Comparison of ENCODE assay signal across 12 mouse cellular contexts in the genomic region with DNA sequence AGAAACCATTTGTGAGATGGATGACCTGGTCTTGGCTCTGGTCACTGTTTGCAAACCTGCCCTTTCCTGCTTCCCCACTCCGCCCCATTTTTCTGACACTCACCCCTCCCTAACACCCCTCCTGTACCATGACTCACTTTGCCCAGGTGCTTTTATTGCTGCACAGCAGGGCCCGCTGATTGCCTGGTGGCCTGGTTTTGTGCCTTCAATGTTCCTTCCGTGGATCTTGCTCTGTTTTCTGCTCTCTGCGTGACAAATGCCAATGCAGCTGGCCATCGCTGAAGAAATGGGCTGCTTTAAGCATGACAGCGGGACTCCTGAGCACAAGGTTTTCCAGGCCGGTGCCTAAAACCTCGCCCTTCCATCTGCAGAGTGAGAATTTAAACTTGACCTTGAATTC.
DNase-seq lines count a peak whose midpoint lies in the region; ATAC-seq and TF ChIP-seq lines count a peak whose summit lies in the region.
"Had no signal": no experiment of that assay in that cellular context is flagged by ENCODE, and none has a peak within 500 bp of the region (broad histone marks: within the 10 kb centered on the region; RNA-seq: fewer than 3 reads in every experiment).

No protein-coding gene starts in this region.

- H3K4me1 ChIP-seq in kidney, adult 2 months (ENCODE audit: control insufficient read depth, insufficient read depth, low read length): no peaks in the 10 kb centered on the region
- no peaks in the 10 kb centered on the region for H3K4me1 ChIP-seq in kidney, embryonic 15.5 days
- H3K4me1 ChIP-seq in ES-Bruce4 (ENCODE audit: control insufficient read depth, insufficient read depth, low read length): no peaks in the 10 kb centered on the region
- peaks cover 11% of the 10 kb centered on the region for H3K4me1 ChIP-seq in limb, embryonic 13.5 days
- no peaks in the 10 kb centered on the region for H3K4me1 ChIP-seq in midbrain, embryonic 16.5 days (ENCODE audit: control insufficient read depth, insufficient read depth, low read length)
- H3K4me1 ChIP-seq: embryonic facial prominence, embryonic 10.5 days had no signal

- H3K36me3 ChIP-seq in kidney, adult 2 months (ENCODE audit: control insufficient read depth, insufficient read depth, low read length): no peaks in the 10 kb centered on the region
- H3K36me3 ChIP-seq in kidney, embryonic 15.5 days: no peaks in the 10 kb centered on the region
- H3K36me3 ChIP-seq in ES-Bruce4 (ENCODE audit: control insufficient read depth, insufficient read depth, low read length, poor library complexity, severe bottlenecking): no peaks in the 10 kb centered on the region
- no peaks in the 10 kb centered on the region for H3K36me3 ChIP-seq in limb, embryonic 13.5 days
- no peaks in the 10 kb centered on the region for H3K36me3 ChIP-seq in midbrain, embryonic 16.5 days (ENCODE audit: control insufficient read depth, insufficient read depth, low read length)
- H3K36me3 ChIP-seq: embryonic facial prominence, embryonic 10.5 days; limb, embryonic 15.5 days had no signal

- no peak for ATAC-seq in kidney, embryonic 15.5 days (replicated peaks; ENCODE audit: low FRiP score)
- no peak for ATAC-seq in limb, embryonic 13.5 days (ENCODE audit: low FRiP score, low read depth)
- no peak for ATAC-seq in midbrain, embryonic 16.5 days

- H3K27ac ChIP-seq in kidney, adult 2 months (ENCODE audit: insufficient read depth, low read depth, low read length): no peak overlapping the region
- H3K27ac ChIP-seq in kidney, embryonic 15.5 days: no peak overlapping the region
- H3K27ac ChIP-seq in ES-Bruce4 (ENCODE audit: insufficient read depth, low read length): no peak overlapping the region
- no peak overlapping the region for H3K27ac ChIP-seq in limb, embryonic 13.5 days
- no peak overlapping the region for H3K27ac ChIP-seq in midbrain, embryonic 16.5 days (ENCODE audit: low read length)
- H3K27ac ChIP-seq: embryonic facial prominence, embryonic 10.5 days; limb, embryonic 15.5 days had no signal

- TF ChIP-seq POLR2A in kidney, adult 2 months (IDR thresholded peaks at IDR 0.05; ENCODE audit: low read depth, low read length): no peak
- TF ChIP-seq POLR2A in ES-Bruce4 (IDR thresholded peaks at IDR 0.05; ENCODE audit: insufficient read depth, low read length): no peak

- H3K9ac ChIP-seq in kidney, embryonic 15.5 days: no peak overlapping the region
- H3K9ac ChIP-seq in ES-Bruce4 (ENCODE audit: low read depth, poor library complexity, severe bottlenecking): no peak overlapping the region
- H3K9ac ChIP-seq in limb, embryonic 13.5 days: no peak overlapping the region
- H3K9ac ChIP-seq in midbrain, embryonic 16.5 days (ENCODE audit: low read depth, low read length): no peak overlapping the region
- H3K9ac ChIP-seq: limb, embryonic 15.5 days had no signal

- no peak overlapping the region for H3K4me2 ChIP-seq in kidney, embryonic 15.5 days
- peak overlapping the region; percentile 27; the same call in 1 of the 2 replicates for H3K4me2 ChIP-seq in limb, embryonic 13.5 days (replicated peaks)
- no peak overlapping the region for H3K4me2 ChIP-seq in midbrain, embryonic 16.5 days (ENCODE audit: low read length)
- H3K4me2 ChIP-seq: limb, embryonic 15.5 days had no signal

- no peaks in the 10 kb centered on the region for H3K27me3 ChIP-seq in kidney, adult 2 months (replicated peaks; ENCODE audit: control insufficient read depth, insufficient read depth, low read length)
- H3K27me3 ChIP-seq in kidney, embryonic 15.5 days: no peaks in the 10 kb centered on the region
- no peaks in the 10 kb centered on the region for H3K27me3 ChIP-seq in ES-Bruce4 (ENCODE audit: control insufficient read depth, insufficient read depth, low read length, poor library complexity, severe bottlenecking)
- H3K27me3 ChIP-seq in limb, embryonic 13.5 days: no peaks in the 10 kb centered on the region
- no peaks in the 10 kb centered on the region for H3K27me3 ChIP-seq in midbrain, embryonic 16.5 days (ENCODE audit: control insufficient read depth, insufficient read depth, low read depth, low read length)
- H3K27me3 ChIP-seq: limb, embryonic 15.5 days had no signal

- DNase-seq in kidney, adult 2 months: peak; percentile 7
- peak; percentile 70 for DNase-seq in cerebellum, adult 8-10 months
- no peak for DNase-seq in layer of hippocampus, postnatal 14 days (ENCODE audit: low spot score in 2 of 2)
- DNase-seq in thymus, adult 18-20 months: no peak
- DNase-seq: gastrocnemius, postnatal 36 days; lung, postnatal 10 days had no signal

- WGBS in kidney, adult 2 months: 50% methylated on average over 8 of the region's 8 CpGs
- 66% methylated on average over 8 of the region's 8 CpGs for WGBS in kidney, embryonic 15.5 days
- WGBS in limb, embryonic 13.5 days: 37% methylated on average over 8 of the region's 8 CpGs
- WGBS in midbrain, embryonic 16.5 days: 61% methylated on average over 8 of the region's 8 CpGs

- no peak overlapping the region for H3K4me3 ChIP-seq in kidney, adult 2 months (ENCODE audit: insufficient read depth, low read depth, low read length)
- no peak overlapping the region for H3K4me3 ChIP-seq in kidney, embryonic 15.5 days (replicated peaks)
- no peak overlapping the region; the same call in 1 of the 2 replicates for H3K4me3 ChIP-seq in ES-Bruce4 (ENCODE audit: low read depth, low read length)
- no peak overlapping the region for H3K4me3 ChIP-seq in limb, embryonic 13.5 days
- H3K4me3 ChIP-seq in midbrain, embryonic 16.5 days (ENCODE audit: low read depth, low read length): no peak overlapping the region
- H3K4me3 ChIP-seq: embryonic facial prominence, embryonic 10.5 days; limb, embryonic 15.5 days had no signal

- TF ChIP-seq EP300 in ES-Bruce4 (IDR thresholded peaks at IDR 0.05; ENCODE audit: insufficient read depth, low read depth, low read length): peak; percentile 70

- no peaks in the 10 kb centered on the region for H3K9me3 ChIP-seq in kidney, embryonic 15.5 days (replicated peaks)
- H3K9me3 ChIP-seq in ES-Bruce4 (replicated peaks; ENCODE audit: control insufficient read depth, insufficient read depth, low read length, poor library complexity, severe bottlenecking): no peaks in the 10 kb centered on the region
- no peaks in the 10 kb centered on the region for H3K9me3 ChIP-seq in limb, embryonic 13.5 days
- H3K9me3 ChIP-seq in midbrain, embryonic 16.5 days (replicated peaks; ENCODE audit: control insufficient read depth, low read length, poor library complexity, severe bottlenecking): no peaks in the 10 kb centered on the region
- H3K9me3 ChIP-seq: embryonic facial prominence, embryonic 10.5 days; limb, embryonic 15.5 days had no signal

- no peak for TF ChIP-seq CTCF in kidney, adult 2 months (conservative IDR thresholded peaks at IDR 0.05; ENCODE audit: insufficient read depth, insufficient read length, low read depth, low read length)
- TF ChIP-seq CTCF in ES-Bruce4 (IDR thresholded peaks at IDR 0.05; ENCODE audit: low read depth, low read length): no peak

Comparison
In these comparisons a context has a peak if more than half of its experiments do, and no peak if none do; other contexts are left out.
1. DNase-seq: peak in kidney, adult 2 months (single experiment) and cerebellum, adult 8-10 months (single experiment); none in layer of hippocampus, postnatal 14 days (0 of 2) and thymus, adult 18-20 months (0 of 2).